Mouse (Mus musculus) heart, embryonic 14.5 days (tissue): ENCODE results near the gene Olfr371. TPM values are rescaled to one million over a fixed set of nuclear protein-coding genes. Genes with fewer than 3 reads are reported as not detected.

Source experiments
- ATAC-seq: fragments of 200-750 bp; cut with Nextera tagmentation; 2 replicates; pipeline ENCODE4 v1.8.0; 2017; ENCODE audit warnings: low read depth, moderate TSS enrichment; ENCODE audit not compliant: insufficient number of reproducible peaks, insufficient read depth, low FRiP score
- H3K27ac ChIP-seq, 2 experiments: fragments of 200-500 bp in 1 of 2; fragments of 300-500 bp in 1 of 2; sonication (generic) in 1 of 2; replicated peaks in 1 of 2; 2 replicates each; pipeline ENCODE4 v1.5.1; 2012 to 2014; ENCODE audit warnings: low read depth in 2 of 2, low read length in 2 of 2, control low read depth in 1 of 2, mild to moderate bottlenecking in 1 of 2, mixed read lengths in 1 of 2; ENCODE audit not compliant: control insufficient read depth in 1 of 2, insufficient read depth in 1 of 2
- H3K27me3 ChIP-seq: fragments of 300-500 bp; sonication (generic); 2 replicates; pipeline ENCODE4 v1.6.1; 2014; ENCODE audit warnings: mild to moderate bottlenecking, low read length, control low read depth; ENCODE audit not compliant: control insufficient read depth, insufficient read depth
- H3K36me3 ChIP-seq: fragments of 300-500 bp; sonication (generic); 2 replicates; pipeline ENCODE4 v1.6.1; 2014; ENCODE audit warnings: mild to moderate bottlenecking, control low read depth, low read length, mixed read lengths; ENCODE audit not compliant: control insufficient read depth, insufficient read depth
- H3K4me1 ChIP-seq, 2 experiments: fragments of 200-500 bp in 1 of 2; fragments of 300-500 bp in 1 of 2; sonication (generic) in 1 of 2; 2 replicates each; pipeline ENCODE4 v1.6.1; 2012 to 2014; ENCODE audit warnings: low read length in 2 of 2, control low read depth in 1 of 2, mixed read lengths in 1 of 2; ENCODE audit not compliant: control insufficient read depth in 2 of 2, insufficient read depth in 2 of 2
- H3K4me2 ChIP-seq: fragments of 300-500 bp; sonication (generic); 2 replicates; pipeline ENCODE4 v1.6.1; 2014; ENCODE audit warnings: mild to moderate bottlenecking, low read length
- H3K4me3 ChIP-seq, 2 experiments: fragments of 200-500 bp in 1 of 2; fragments of 300-500 bp in 1 of 2; sonication (generic) in 1 of 2; 2 replicates each; pipeline ENCODE4 v1.5.1; 2012 to 2014; ENCODE audit warnings: low read length in 2 of 2, mild to moderate bottlenecking in 2 of 2, control low read depth in 1 of 2, low read depth in 1 of 2, moderate library complexity in 1 of 2; ENCODE audit not compliant: control insufficient read depth in 1 of 2, insufficient read depth in 1 of 2
- H3K9ac ChIP-seq: fragments of 300-500 bp; sonication (generic); 2 replicates; pipeline ENCODE4 v1.6.1; 2014; ENCODE audit warnings: mild to moderate bottlenecking, low read length
- H3K9me3 ChIP-seq: fragments of 300-500 bp; sonication (generic); 2 replicates; pipeline ENCODE4 v1.6.1; 2016; ENCODE audit warnings: low read length, control low read depth; ENCODE audit not compliant: control insufficient read depth
- WGBS: fragments of 180-500 bp; shearing (Covaris S2); extraction: QIAGEN DNeasy Blood & Tissue Kit; methylation state at CpG from one replicate; pipeline ENCODE4 v1.1.7; 2014; 5-methylcytosine and 5-hydroxymethylcytosine counted together
- polyA plus RNA-seq: library from polyadenylated mRNA; unstranded; fragments of >200 nt; fragmentation: Nextera tagmentation; extraction: Ambion mirVana; gene quantifications from 2 replicates; pipeline ENCODE4 v1.2.1, GENCODE M21; 2014

Gene Olfr371
- polyA plus RNA-seq, result not detected in 2 replicates

- H3K4me2 ChIP-seq, result no peak within 1 kb of the TSS
- ATAC-seq, result no peak
- H3K27me3 ChIP-seq, result no peaks in the 10 kb centered on the region
- no peaks in the 10 kb centered on the region for H3K9me3 ChIP-seq
- H3K27ac ChIP-seq, result no peak within 1 kb of the TSS
- H3K36me3 ChIP-seq, result no peaks in the 10 kb centered on the region
- WGBS, result 21% methylated on average over 1 of the region's 1 CpGs
- peaks cover 0 to 4% of the 10 kb centered on the region in 2 experiments; a peak in 1 of 4 replicates for H3K4me1 ChIP-seq
- no peak within 1 kb of the TSS for H3K9ac ChIP-seq
- H3K4me3 ChIP-seq, result no peak within 1 kb of the TSS
These were observed at the start of gene Olfr371 for GRCm38 (mm10) chr8:85225688-85226087. TSS of gene Olfr371 (plus strand) at chr8:85225988.

DNA sequence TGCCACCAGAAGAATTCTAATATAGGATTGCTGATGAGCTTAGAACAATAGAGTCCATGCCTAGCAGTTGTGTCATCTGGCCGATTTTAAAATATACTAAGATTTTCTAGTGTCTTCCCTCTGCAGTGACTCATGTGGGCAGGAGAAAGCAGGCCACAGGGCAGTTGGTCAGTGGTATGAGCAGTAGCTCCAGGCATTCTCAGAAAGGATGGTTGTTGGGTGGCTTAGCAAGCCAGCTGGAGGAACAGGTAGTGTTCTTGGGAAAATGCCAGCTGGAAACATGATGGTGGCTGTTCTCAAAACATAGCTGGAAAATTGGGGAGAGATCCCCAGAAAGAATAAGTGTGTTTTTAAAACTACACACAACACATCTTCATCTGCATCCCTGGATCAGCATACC lies 33.4 kb upstream of the Olfr371 start:
- Histone ChIP-seq H3K4me1 (no peaks in the 10 kb centered on the region), H3K4me3 (no peak overlapping the region), H3K4me2 (no peak overlapping the region), H3K27ac (no peak overlapping the region), H3K9ac (no peak overlapping the region), H3K9me3 (peaks cover 8% of the 10 kb centered on the region; the same call in 1 of the 2 replicates), H3K27me3 (no peaks in the 10 kb centered on the region), H3K36me3 (no peaks in the 10 kb centered on the region)
- 30% methylated on average over 1 of the region's 1 CpGs for WGBS
- no peak for ATAC-seq

- Histone ChIP-seq H3K27ac (peak overlapping the region; percentile 69 to 72), H3K9ac (no peak overlapping the region), H3K4me2 (no peak overlapping the region), H3K4me3 (no peak overlapping the region), H3K9me3 (no peaks in the 10 kb centered on the region), H3K4me1 (peaks cover 0 to 4% of the 10 kb centered on the region in 2 experiments; a peak in 1 of 4 replicates), H3K36me3 (no peaks in the 10 kb centered on the region), H3K27me3 (no peaks in the 10 kb centered on the region)
- ATAC-seq, result no peak
- WGBS, result 72% methylated on average over 4 of the region's 4 CpGs
These were observed 5.6 kb upstream of the Olfr371 start for GRCm38 (mm10) chr8:85220220-85220619.

DNA sequence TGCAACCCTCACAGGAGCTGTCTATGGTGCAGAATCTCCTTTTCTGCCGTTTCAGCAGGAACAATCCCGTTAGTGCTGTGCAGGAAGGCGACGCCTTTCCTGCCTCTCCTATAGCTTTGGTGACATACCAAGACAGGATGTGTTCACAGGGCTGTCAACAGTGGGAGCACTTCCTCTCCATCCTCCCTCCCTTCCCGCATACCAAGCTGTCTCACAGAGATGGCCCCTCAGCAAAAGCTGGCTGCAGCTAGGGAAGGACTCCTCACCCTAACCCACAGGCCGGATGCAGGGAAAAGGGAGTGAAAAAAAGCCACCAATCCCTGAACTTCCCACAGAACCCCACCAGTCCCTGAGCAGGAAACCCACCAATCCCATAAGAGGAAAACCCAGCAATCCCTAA lies 4.8 kb upstream of the Olfr371 start:
- peak; percentile 89 for ATAC-seq
- peaks cover 0 to 4% of the 10 kb centered on the region in 2 experiments; a peak in 1 of 4 replicates for H3K4me1 ChIP-seq
- whole genome bisulfite sequencing, result 31% methylated on average over 6 of the region's 6 CpGs

DNA sequence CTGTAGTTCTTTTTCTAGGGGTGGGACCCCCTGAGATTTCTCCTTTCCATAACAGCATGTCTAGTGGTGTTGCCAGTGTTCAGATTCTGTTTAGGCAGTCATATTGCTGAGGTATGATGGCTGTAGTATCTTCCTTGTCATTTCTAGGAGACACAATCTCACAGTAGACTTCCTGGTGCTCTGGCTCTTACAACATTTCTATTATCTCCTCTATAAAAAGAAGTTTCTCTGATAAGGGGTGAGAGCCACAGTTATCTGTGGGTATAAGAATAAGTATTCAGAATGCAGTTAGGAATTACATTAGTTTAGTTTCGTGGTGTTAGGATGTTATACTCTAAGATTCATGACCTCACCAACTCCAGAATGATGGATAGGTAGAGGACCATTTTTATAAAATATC lies 1.5 kb downstream of the Olfr371 start:
- no peaks in the 10 kb centered on the region for H3K27me3 ChIP-seq
- no peak overlapping the region for H3K9ac ChIP-seq
- H3K27ac ChIP-seq, result no peak overlapping the region
- H3K9me3 ChIP-seq, result no peaks in the 10 kb centered on the region
- H3K4me3 ChIP-seq, result no peak overlapping the region
- no peak for ATAC-seq
- H3K4me2 ChIP-seq, result no peak overlapping the region
- no peaks in the 10 kb centered on the region for H3K4me1 ChIP-seq
- 46% methylated on average over 1 of the region's 1 CpGs for WGBS
- no peaks in the 10 kb centered on the region for H3K36me3 ChIP-seq

More for the DNA sequence above, 4.8 kb upstream of the Olfr371 start:
- H3K4me2 ChIP-seq, result no peak overlapping the region
- no peaks in the 10 kb centered on the region for H3K36me3 ChIP-seq
- H3K4me3 ChIP-seq, result no peak overlapping the region
- H3K9ac ChIP-seq, result no peak overlapping the region
- H3K27ac ChIP-seq, result peak overlapping the region; percentile 71 to 82
- H3K27me3 ChIP-seq, result no peaks in the 10 kb centered on the region
- H3K9me3 ChIP-seq, result no peaks in the 10 kb centered on the region

Other genes starting within 250 kb of the Olfr371 start
- gene Junb, start 247.3 kb upstream of the Olfr371 start, polyA plus RNA-seq, result 10.1 and 10.9 TPM in 2 replicates
- 5.0 and 5.1 TPM in 2 replicates for gene Hook2, start 235.4 kb upstream of the Olfr371 start, polyA plus RNA-seq
- not detected in 2 replicates for gene Best2, start 211.5 kb upstream of the Olfr371 start, polyA plus RNA-seq
- gene Asna1, start 200.7 kb upstream of the Olfr371 start, polyA plus RNA-seq, result 91.5 and 109 TPM in 2 replicates
- 92.0 and 95.9 TPM in 2 replicates for gene Trir, start 199.2 kb upstream of the Olfr371 start, polyA plus RNA-seq
- gene Tnpo2, start 189.1 kb upstream of the Olfr371 start, polyA plus RNA-seq, result 13.0 and 15.2 TPM in 2 replicates
- 16.6 and 21.6 TPM in 2 replicates for gene Fbxw9, start 165.9 kb upstream of the Olfr371 start, polyA plus RNA-seq
- gene Gm5741, start 158.0 kb upstream of the Olfr371 start, polyA plus RNA-seq, result not detected in 2 replicates
- gene Dhps, start 154.2 kb upstream of the Olfr371 start, polyA plus RNA-seq, result 50.7 and 55.8 TPM in 2 replicates
- 125 and 136 TPM in 2 replicates for gene Wdr83os, start 145.2 kb upstream of the Olfr371 start, polyA plus RNA-seq
- gene Wdr83, start 144.7 kb upstream of the Olfr371 start, polyA plus RNA-seq, result 35.4 and 43.0 TPM in 2 replicates
- gene Man2b1, start 142.7 kb upstream of the Olfr371 start, polyA plus RNA-seq, result 32.9 and 35.7 TPM in 2 replicates
- 0.80 and 1.1 TPM in 2 replicates for gene Zfp791, start 102.9 kb upstream of the Olfr371 start, polyA plus RNA-seq
- gene Cks1brt, start 74.1 kb upstream of the Olfr371 start, polyA plus RNA-seq, result not detected in 2 replicates
- gene Orc6, start 73.6 kb downstream of the Olfr371 start, polyA plus RNA-seq, result 61.7 and 61.8 TPM in 2 replicates
- gene Vps35, start 73.8 kb downstream of the Olfr371 start, polyA plus RNA-seq, result 106 and 110 TPM in 2 replicates
- gene Mylk3, start 160.4 kb downstream of the Olfr371 start, polyA plus RNA-seq, result 244 and 271 TPM in 2 replicates
- 58.9 and 62.5 TPM in 2 replicates for gene 4921524J17Rik, start 206.8 kb downstream of the Olfr371 start, polyA plus RNA-seq